Mouse (Mus musculus): ENCODE results near the gene Depp1. TPM values are rescaled to one million over a fixed set of nuclear protein-coding genes. Genes with fewer than 3 reads are reported as not detected.
A peak's percentile ranks its signal among the peaks of the same experiment; 100 is the strongest.

Gene Depp1
- polyA plus RNA-seq, 1 experiment = not detected

GRCm38 (mm10) chr6:116676355-116676913 is 26.0 kb downstream of the Depp1 start:
- no peaks in the 10 kb centered on the region for H3K4me1 ChIP-seq (ENCODE audit: control insufficient read depth, insufficient read depth, low read length)
- H3K27ac ChIP-seq (ENCODE audit: insufficient read depth, low read length) = no peak overlapping the region
- no peak for TF ChIP-seq CTCF (IDR thresholded peaks at IDR 0.05; ENCODE audit: borderline replicate concordance, insufficient read depth, low read length)
- no peak for TF ChIP-seq POLR2A (IDR thresholded peaks at IDR 0.05; ENCODE audit: low read depth, low read length)
- H3K4me3 ChIP-seq (ENCODE audit: insufficient read depth, low read length) = no peak overlapping the region

- no peak overlapping the region for H3K4me3 ChIP-seq (ENCODE audit: insufficient read depth, low read length)
- TF ChIP-seq POLR2A (IDR thresholded peaks at IDR 0.05; ENCODE audit: low read depth, low read length) (no peak), CTCF (IDR thresholded peaks at IDR 0.05; ENCODE audit: borderline replicate concordance, insufficient read depth, low read length) (no peak)
- H3K27ac ChIP-seq (ENCODE audit: insufficient read depth, low read length) = no peak overlapping the region
- no peaks in the 10 kb centered on the region for H3K4me1 ChIP-seq (ENCODE audit: control insufficient read depth, insufficient read depth, low read length)
Observed at GRCm38 (mm10) chr6:116677321-116677720, 26.9 kb downstream of the Depp1 start.

- no peak overlapping the region for H3K27ac ChIP-seq (ENCODE audit: insufficient read depth, low read length)
- no peak overlapping the region for H3K4me3 ChIP-seq (ENCODE audit: insufficient read depth, low read length)
- no peak for TF ChIP-seq POLR2A (IDR thresholded peaks at IDR 0.05; ENCODE audit: low read depth, low read length)
- no peak for TF ChIP-seq CTCF (IDR thresholded peaks at IDR 0.05; ENCODE audit: borderline replicate concordance, insufficient read depth, low read length)
- no peaks in the 10 kb centered on the region for H3K4me1 ChIP-seq (ENCODE audit: control insufficient read depth, insufficient read depth, low read length)
Observed at GRCm38 (mm10) chr6:116679563-116680288, 29.3 kb downstream of the Depp1 start.

- no peak overlapping the region for H3K27ac ChIP-seq (ENCODE audit: insufficient read depth, low read length)
- TF ChIP-seq CTCF (IDR thresholded peaks at IDR 0.05; ENCODE audit: borderline replicate concordance, insufficient read depth, low read length) = no peak
- TF ChIP-seq POLR2A (IDR thresholded peaks at IDR 0.05; ENCODE audit: low read depth, low read length) = no peak
- H3K4me1 ChIP-seq (ENCODE audit: control insufficient read depth, insufficient read depth, low read length) = no peaks in the 10 kb centered on the region
- H3K4me3 ChIP-seq (ENCODE audit: insufficient read depth, low read length) = no peak overlapping the region
Observed at GRCm38 (mm10) chr6:116682317-116682716, 31.9 kb downstream of the Depp1 start.

- TF ChIP-seq POLR2A (IDR thresholded peaks at IDR 0.05; ENCODE audit: low read depth, low read length) (no peak), CTCF (IDR thresholded peaks at IDR 0.05; ENCODE audit: borderline replicate concordance, insufficient read depth, low read length) (no peak)
- Histone ChIP-seq H3K27ac (ENCODE audit: insufficient read depth, low read length) (no peak overlapping the region), H3K4me3 (ENCODE audit: insufficient read depth, low read length) (no peak overlapping the region), H3K4me1 (ENCODE audit: control insufficient read depth, insufficient read depth, low read length) (no peaks in the 10 kb centered on the region)
Observed at GRCm38 (mm10) chr6:116693639-116694038, 43.2 kb downstream of the Depp1 start.

GRCm38 (mm10) chr6:116694346-116694745 is 43.9 kb downstream of the Depp1 start:
- no peak for TF ChIP-seq CTCF (IDR thresholded peaks at IDR 0.05; ENCODE audit: borderline replicate concordance, insufficient read depth, low read length)
- TF ChIP-seq POLR2A (IDR thresholded peaks at IDR 0.05; ENCODE audit: low read depth, low read length) = no peak
- no peak overlapping the region for H3K4me3 ChIP-seq (ENCODE audit: insufficient read depth, low read length)
- H3K27ac ChIP-seq (ENCODE audit: insufficient read depth, low read length) = no peak overlapping the region
- H3K4me1 ChIP-seq (ENCODE audit: control insufficient read depth, insufficient read depth, low read length) = no peaks in the 10 kb centered on the region

GRCm38 (mm10) chr6:116697413-116697812 is 47.0 kb downstream of the Depp1 start:
- TF ChIP-seq POLR2A (IDR thresholded peaks at IDR 0.05; ENCODE audit: low read depth, low read length) (no peak), CTCF (IDR thresholded peaks at IDR 0.05; ENCODE audit: borderline replicate concordance, insufficient read depth, low read length) (peak; percentile 34; the same call in 1 of the 2 replicates)
- no peak overlapping the region for H3K4me3 ChIP-seq (ENCODE audit: insufficient read depth, low read length)
- H3K27ac ChIP-seq (ENCODE audit: insufficient read depth, low read length) = no peak overlapping the region
- H3K4me1 ChIP-seq (ENCODE audit: control insufficient read depth, insufficient read depth, low read length) = no peaks in the 10 kb centered on the region

GRCm38 (mm10) chr6:116697896-116698425 is 47.6 kb downstream of the Depp1 start:
- TF ChIP-seq POLR2A (IDR thresholded peaks at IDR 0.05; ENCODE audit: low read depth, low read length) = no peak
- no peak for TF ChIP-seq CTCF (IDR thresholded peaks at IDR 0.05; ENCODE audit: borderline replicate concordance, insufficient read depth, low read length)
- Histone ChIP-seq H3K4me3 (ENCODE audit: insufficient read depth, low read length) (no peak overlapping the region), H3K27ac (ENCODE audit: insufficient read depth, low read length) (no peak overlapping the region), H3K4me1 (ENCODE audit: control insufficient read depth, insufficient read depth, low read length) (no peaks in the 10 kb centered on the region)

GRCm38 (mm10) chr6:116700821-116701220 is 50.4 kb downstream of the Depp1 start:
- Histone ChIP-seq H3K4me1 (ENCODE audit: control insufficient read depth, insufficient read depth, low read length) (no peaks in the 10 kb centered on the region), H3K27ac (ENCODE audit: insufficient read depth, low read length) (no peak overlapping the region), H3K4me3 (ENCODE audit: insufficient read depth, low read length) (no peak overlapping the region)
- TF ChIP-seq POLR2A (IDR thresholded peaks at IDR 0.05; ENCODE audit: low read depth, low read length) = no peak
- TF ChIP-seq CTCF (IDR thresholded peaks at IDR 0.05; ENCODE audit: borderline replicate concordance, insufficient read depth, low read length) = no peak

Other genes starting within 250 kb of the Depp1 start
- 0.44 TPM in 1 of 2 replicates, not detected in the other for gene Alox5, start 189.4 kb upstream of the Depp1 start, polyA plus RNA-seq (2011; ENCODE audit: insufficient read length, low read depth, missing spikeins)
- gene Olfr211, start 161.5 kb upstream of the Depp1 start, polyA plus RNA-seq (2011; ENCODE audit: insufficient read length, low read depth, missing spikeins) = not detected in 2 replicates
- gene Olfr212, start 144.1 kb upstream of the Depp1 start, polyA plus RNA-seq (2011; ENCODE audit: insufficient read length, low read depth, missing spikeins) = not detected in 2 replicates
- gene Olfr213, start 112.2 kb upstream of the Depp1 start, polyA plus RNA-seq (2011; ENCODE audit: insufficient read length, low read depth, missing spikeins) = not detected in 2 replicates
- gene Gm5580, start 99.5 kb upstream of the Depp1 start, polyA plus RNA-seq (2011; ENCODE audit: insufficient read length, low read depth, missing spikeins) = not detected in 2 replicates
- not detected in 2 replicates for gene Olfr214, start 96.4 kb upstream of the Depp1 start, polyA plus RNA-seq (2011; ENCODE audit: insufficient read length, low read depth, missing spikeins)
- not detected in 2 replicates for gene Olfr215, start 66.4 kb upstream of the Depp1 start, polyA plus RNA-seq (2011; ENCODE audit: insufficient read length, low read depth, missing spikeins)
- gene Zfp422, start 21.6 kb upstream of the Depp1 start, polyA plus RNA-seq (2011; ENCODE audit: insufficient read length, low read depth, missing spikeins) = 28.4 and 49.7 TPM in 2 replicates
- gene Rassf4, start 23.3 kb downstream of the Depp1 start, polyA plus RNA-seq (2011; ENCODE audit: insufficient read length, low read depth, missing spikeins) = 0.65 and 2.0 TPM in 2 replicates
- not detected in 2 replicates for gene Tmem72, start 66.3 kb downstream of the Depp1 start, polyA plus RNA-seq (2011; ENCODE audit: insufficient read length, low read depth, missing spikeins)

All from embryonic fibroblast, embryonic 13.5 days (primary cell).